Mouse (Mus musculus) limb, embryonic 14.5 days (tissue): ENCODE results near the gene Gm21761. TPM values are rescaled to one million over a fixed set of nuclear protein-coding genes. Genes with fewer than 3 reads are reported as not detected.
"Not testable (repeated sequence)": the region's sequence is repeated elsewhere in the genome, so short reads cannot be mapped to it uniquely, and the experiment has no call there.

Experiments used
- ATAC-seq: fragments of 200-750 bp; cut with Nextera tagmentation; 2 replicates; pipeline ENCODE4 v1.8.0; 2017; ENCODE audit warnings: low read depth, moderate number of reproducible peaks, moderate TSS enrichment; ENCODE audit not compliant: low FRiP score
- DNase-seq: peaks from one replicate; pipeline ENCODE4 v3.0.0-alpha.2; 2015; ENCODE audit warnings: low spot score
- H3K27ac ChIP-seq: fragments of 300-500 bp; sonication (generic); replicated peaks from 2 replicates; pipeline ENCODE4 v1.5.1; 2014; ENCODE audit warnings: low read depth, mild to moderate bottlenecking, low read length, moderate library complexity, mixed read lengths
- H3K27me3 ChIP-seq: fragments of 300-500 bp; sonication (generic); 2 replicates; pipeline ENCODE4 v1.6.1; 2014; ENCODE audit warnings: low read length, mixed read lengths; ENCODE audit not compliant: control insufficient read depth, insufficient read depth
- H3K36me3 ChIP-seq: fragments of 300-500 bp; sonication (generic); 2 replicates; pipeline ENCODE4 v1.6.1; 2014; ENCODE audit warnings: mild to moderate bottlenecking, low read length, moderate library complexity, mixed read lengths; ENCODE audit not compliant: control insufficient read depth, insufficient read depth
- H3K4me1 ChIP-seq: fragments of 300-500 bp; sonication (generic); 2 replicates; pipeline ENCODE4 v1.6.1; 2014; ENCODE audit warnings: antibody characterized with exemption, low read length, mixed read lengths; ENCODE audit not compliant: control insufficient read depth, insufficient read depth
- H3K4me2 ChIP-seq: fragments of 300-500 bp; sonication (generic); replicated peaks from 2 replicates; pipeline ENCODE4 v1.6.1; 2014; ENCODE audit warnings: low read depth, mild to moderate bottlenecking, low read length, moderate library complexity; ENCODE audit not compliant: severe bottlenecking
- H3K4me3 ChIP-seq: fragments of 300-500 bp; sonication (generic); replicated peaks from 2 replicates; pipeline ENCODE4 v1.5.1; 2014; ENCODE audit warnings: low read length
- H3K9ac ChIP-seq: fragments of 300-500 bp; sonication (generic); 2 replicates; pipeline ENCODE4 v1.6.1; 2014; ENCODE audit warnings: mild to moderate bottlenecking, low read depth, low read length, moderate library complexity; ENCODE audit not compliant: severe bottlenecking
- H3K9me3 ChIP-seq: fragments of 300-500 bp; sonication (generic); 2 replicates; pipeline ENCODE4 v1.6.1; 2016; ENCODE audit warnings: low read length; ENCODE audit not compliant: control insufficient read depth
- WGBS: fragments of 180-500 bp; shearing (Covaris S2); extraction: QIAGEN DNeasy Blood & Tissue Kit; methylation state at CpG from one replicate; pipeline ENCODE4 v1.1.7; 2014; 5-methylcytosine and 5-hydroxymethylcytosine counted together
- polyA plus RNA-seq, 2 experiments: library from polyadenylated mRNA; depleted of rRNA in 1 of 2; stranded (reverse) in 1 of 2; unstranded in 1 of 2; fragments of >200 nt; fragmentation: Nextera tagmentation in 1 of 2; extraction: Ambion mirVana in 1 of 2; gene quantifications; 2 replicates each; pipeline versions ENCODE4 v1.2.1 to v1.2.3; 2012 to 2014

The Gm21761 gene
- polyA plus RNA-seq, 2 experiments: not detected

- not testable (repeated sequence) for H3K9ac ChIP-seq, DNase-seq, H3K36me3 ChIP-seq, H3K9me3 ChIP-seq, ATAC-seq, H3K27ac ChIP-seq, H3K27me3 ChIP-seq, H3K4me3 ChIP-seq, H3K4me1 ChIP-seq, H3K4me2 ChIP-seq
- WGBS: no CpG with 5 or more reads among the region's 6 CpGs
These were observed 66.7 kb downstream of the Gm21761 start for GRCm38 (mm10) chr13:119862399-119862798.

Other genes starting within 250 kb of the Gm21761 start
- gene Hmgcs1, start 238.9 kb downstream of the Gm21761 start, polyA plus RNA-seq (2012; rRNA removed): 84.0 and 93.0 TPM in 2 replicates
- gene Hmgcs1, start 238.9 kb downstream of the Gm21761 start, polyA plus RNA-seq (2014; fragmentation: Nextera tagmentation; extraction: Ambion mirVana): 118 and 135 TPM in 2 replicates
- gene Nim1k, start 173.4 kb downstream of the Gm21761 start, polyA plus RNA-seq (2012; rRNA removed): 1.2 and 1.3 TPM in 2 replicates
- 2.1 and 2.2 TPM in 2 replicates for gene Nim1k, start 173.4 kb downstream of the Gm21761 start, polyA plus RNA-seq (2014; fragmentation: Nextera tagmentation; extraction: Ambion mirVana)
- gene Zfp131, start 138.4 kb downstream of the Gm21761 start, polyA plus RNA-seq (2012; rRNA removed): 26.6 and 32.1 TPM in 2 replicates
- 39.6 and 41.3 TPM in 2 replicates for gene Zfp131, start 138.4 kb downstream of the Gm21761 start, polyA plus RNA-seq (2014; fragmentation: Nextera tagmentation; extraction: Ambion mirVana)
- not detected in 2 replicates for gene AF067063, start 99.1 kb downstream of the Gm21761 start, polyA plus RNA-seq (2012; rRNA removed)
- not detected in 2 replicates for gene AF067063, start 99.1 kb downstream of the Gm21761 start, polyA plus RNA-seq (2014; fragmentation: Nextera tagmentation; extraction: Ambion mirVana)
- gene D13Ertd608e, start 93.3 kb downstream of the Gm21761 start, polyA plus RNA-seq (2012; rRNA removed): not detected in 2 replicates
- not detected in 2 replicates for gene D13Ertd608e, start 93.3 kb downstream of the Gm21761 start, polyA plus RNA-seq (2014; fragmentation: Nextera tagmentation; extraction: Ambion mirVana)
- gene Tcstv1, start 34.5 kb downstream of the Gm21761 start, polyA plus RNA-seq (2012; rRNA removed): not detected in 2 replicates
- gene Tcstv1, start 34.5 kb downstream of the Gm21761 start, polyA plus RNA-seq (2014; fragmentation: Nextera tagmentation; extraction: Ambion mirVana): not detected in 2 replicates
- 0.13 TPM in 1 of 2 replicates, not detected in the other for gene B020031M17Rik, start 21.5 kb upstream of the Gm21761 start, polyA plus RNA-seq (2012; rRNA removed)
- gene B020031M17Rik, start 21.5 kb upstream of the Gm21761 start, polyA plus RNA-seq (2014; fragmentation: Nextera tagmentation; extraction: Ambion mirVana): not detected in 2 replicates
- gene Gm36079, start 97.7 kb upstream of the Gm21761 start, polyA plus RNA-seq (2012; rRNA removed): not detected in 2 replicates
- gene Gm36079, start 97.7 kb upstream of the Gm21761 start, polyA plus RNA-seq (2014; fragmentation: Nextera tagmentation; extraction: Ambion mirVana): not detected in 2 replicates
- gene Gm21188, start 122.9 kb upstream of the Gm21761 start, polyA plus RNA-seq (2012; rRNA removed): 0.03 TPM in 1 of 2 replicates, not detected in the other
- 0.19 TPM in 1 of 2 replicates, not detected in the other for gene Gm21188, start 122.9 kb upstream of the Gm21761 start, polyA plus RNA-seq (2014; fragmentation: Nextera tagmentation; extraction: Ambion mirVana)
- not detected in 2 replicates for gene Gm20767, start 211.0 kb upstream of the Gm21761 start, polyA plus RNA-seq (2012; rRNA removed)
- gene Gm20767, start 211.0 kb upstream of the Gm21761 start, polyA plus RNA-seq (2014; fragmentation: Nextera tagmentation; extraction: Ambion mirVana): not detected in 2 replicates
- not detected in 2 replicates for gene Gm21818, start 243.2 kb upstream of the Gm21761 start, polyA plus RNA-seq (2012; rRNA removed)
- gene Gm21818, start 243.2 kb upstream of the Gm21761 start, polyA plus RNA-seq (2014; fragmentation: Nextera tagmentation; extraction: Ambion mirVana): not detected in 2 replicates